Mouse (Mus musculus) myocyte (in vitro differentiated cells): Measurements from ENCODE around the gene Mterf4. TPM values are rescaled to one million over a fixed set of nuclear protein-coding genes. Genes with fewer than 3 reads are reported as not detected.
A peak's percentile ranks its signal among the peaks of the same experiment; 100 is the strongest.

Experiments used
- H3K27me3 ChIP-seq: one replicate; pipeline ENCODE4 v1.6.1; 2011; ENCODE audit not compliant: control insufficient read depth, insufficient read depth, insufficient read length
- H3K36me3 ChIP-seq: one replicate; pipeline ENCODE4 v1.6.1; 2011; ENCODE audit not compliant: control insufficient read depth, insufficient read depth
- H3K4me2 ChIP-seq: one replicate; pipeline ENCODE4 v1.6.1; 2011; ENCODE audit warnings: low read depth, control low read depth
- H3K4me3 ChIP-seq: one replicate; pipeline ENCODE4 v1.5.1; 2011; ENCODE audit warnings: mild to moderate bottlenecking, control low read depth, moderate library complexity
- H3K79me2 ChIP-seq: one replicate; pipeline ENCODE4 v1.6.1; 2011; ENCODE audit not compliant: control insufficient read depth, insufficient read depth
- H3ac ChIP-seq: one replicate; pipeline ENCODE4 v1.6.1; 2011; ENCODE audit not compliant: control insufficient read depth, insufficient read length
- CEBPB ChIP-seq: IDR thresholded peaks from 2 replicates; pipeline ENCODE4 v1.6.1; 2011; ENCODE audit warnings: mild to moderate bottlenecking, moderate library complexity; ENCODE audit not compliant: poor library complexity, insufficient read depth, severe bottlenecking
- E2F4 ChIP-seq: IDR thresholded peaks from one replicate; pipeline ENCODE4 v1.6.1; 2011; ENCODE audit warnings: mild to moderate bottlenecking, control low read depth, moderate library complexity; ENCODE audit not compliant: insufficient read depth
- MAX ChIP-seq: IDR thresholded peaks from one replicate; pipeline ENCODE4 v1.6.1; 2011; ENCODE audit warnings: low read depth, mild to moderate bottlenecking, control low read depth
- MYOD1 ChIP-seq, 3 experiments: IDR thresholded peaks; one replicate each; pipeline ENCODE4 v1.6.1; 2011; ENCODE audit warnings: control low read depth in 2 of 3, low read depth in 2 of 3, mild to moderate bottlenecking in 2 of 3, moderate library complexity in 1 of 3; ENCODE audit not compliant: insufficient read length in 2 of 3, control insufficient read depth in 1 of 3
- MYOG ChIP-seq, 3 experiments: IDR thresholded peaks; one replicate each; pipeline ENCODE4 v1.6.1; 2011; ENCODE audit warnings: control low read depth in 2 of 3, low read depth in 2 of 3, mild to moderate bottlenecking in 2 of 3; ENCODE audit not compliant: insufficient read length in 2 of 3, control insufficient read depth in 1 of 3, insufficient read depth in 1 of 3
- POLR2A ChIP-seq: IDR thresholded peaks from one replicate; pipeline ENCODE4 v1.6.1; 2011; ENCODE audit warnings: low read depth, mild to moderate bottlenecking, control low read depth, moderate library complexity; ENCODE audit not compliant: insufficient read length
- POLR2AphosphoS2 ChIP-seq: IDR thresholded peaks from one replicate; pipeline ENCODE4 v1.6.1; 2011; ENCODE audit warnings: low read depth, control low read depth; ENCODE audit not compliant: insufficient read length
- REST ChIP-seq: IDR thresholded peaks from one replicate; pipeline ENCODE4 v1.6.1; 2011; ENCODE audit warnings: mild to moderate bottlenecking, control low read depth, moderate library complexity; ENCODE audit not compliant: insufficient read depth, insufficient read length
- SRF ChIP-seq: IDR thresholded peaks from one replicate; pipeline ENCODE4 v1.6.1; 2011; ENCODE audit warnings: low read depth; ENCODE audit not compliant: control insufficient read depth, insufficient read length
- TCF12 ChIP-seq: IDR thresholded peaks from one replicate; pipeline ENCODE4 v1.6.1; 2011; ENCODE audit warnings: mild to moderate bottlenecking, control low read depth; ENCODE audit not compliant: poor library complexity, insufficient read depth, severe bottlenecking
- TCF3 ChIP-seq: IDR thresholded peaks from one replicate; pipeline ENCODE4 v1.6.1; 2011; ENCODE audit warnings: low read depth, control low read depth; ENCODE audit not compliant: insufficient read length
- USF1 ChIP-seq: IDR thresholded peaks from one replicate; pipeline ENCODE4 v1.6.1; 2011; ENCODE audit warnings: low read depth, mild to moderate bottlenecking, control low read depth, moderate library complexity
- polyA plus RNA-seq: library from polyadenylated mRNA; unstranded; fragments of >200 nt; fragmentation: generic; extraction: Trizol; gene quantifications from one replicate; pipeline ENCODE4 v1.2.1, GENCODE M21; 2012; ENCODE audit warnings: missing spikeins

The Mterf4 gene
- polyA plus RNA-seq, 1 experiment, result 16.5 TPM

- no peak overlapping the region for H3ac ChIP-seq
- no peaks in the 10 kb centered on the region for H3K79me2 ChIP-seq
- no peaks in the 10 kb centered on the region for H3K27me3 ChIP-seq
- TF ChIP-seq TCF12 (no peak), USF1 (no peak), POLR2A (no peak), CEBPB (no peak), SRF (no peak)
- no peak overlapping the region for H3K4me3 ChIP-seq
- H3K36me3 ChIP-seq, result no peaks in the 10 kb centered on the region
- H3K4me2 ChIP-seq, result no peak overlapping the region
Observed at GRCm38 (mm10) chr1:93270516-93271240, 35.0 kb downstream of the Mterf4 start.

DNA sequence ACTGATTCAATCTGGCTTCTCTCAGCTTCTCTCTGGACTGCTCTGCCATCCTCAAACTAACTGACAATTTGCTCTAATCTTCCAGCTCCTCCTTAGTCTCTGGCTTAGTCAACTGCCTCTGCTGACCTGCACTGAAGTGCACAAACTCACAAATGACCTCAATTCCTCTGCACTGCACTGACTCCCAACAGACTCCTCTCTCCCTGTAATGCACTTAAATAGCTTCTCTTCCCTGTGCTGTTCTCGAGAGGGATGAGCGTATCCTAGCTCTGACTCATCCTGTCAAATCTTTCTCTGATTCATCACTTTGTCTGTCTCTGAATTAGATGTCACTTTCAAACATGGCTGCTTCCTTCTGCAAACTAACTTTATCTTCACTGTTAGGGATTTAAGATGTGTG, 37.5 kb downstream of the Mterf4 start:
- Histone ChIP-seq H3K4me3 (no peak overlapping the region), H3K36me3 (no peaks in the 10 kb centered on the region), H3K79me2 (no peaks in the 10 kb centered on the region), H3ac (no peak overlapping the region), H3K27me3 (no peaks in the 10 kb centered on the region), H3K4me2 (no peak overlapping the region)
- TF ChIP-seq TCF12, result no peak

DNA sequence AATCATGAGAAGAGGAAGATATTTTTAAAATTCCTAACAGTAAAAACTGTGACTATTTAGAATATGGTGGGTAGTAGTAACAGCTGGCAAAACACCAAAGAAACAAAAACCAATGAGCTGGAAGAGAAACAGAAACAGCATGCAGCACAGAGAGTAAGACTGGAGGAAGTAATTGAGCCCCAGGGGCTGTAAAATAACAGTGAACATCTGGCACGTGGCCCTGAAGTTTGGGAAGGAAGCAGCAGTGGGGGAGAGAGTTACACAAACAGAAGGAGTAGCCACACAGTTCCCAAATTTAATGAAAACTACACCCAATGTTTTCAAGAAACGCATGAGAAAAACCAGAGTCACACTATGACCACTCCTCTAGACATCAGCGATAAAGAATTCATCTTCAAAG, 38.5 kb downstream of the Mterf4 start:
- no peak overlapping the region for H3K4me3 ChIP-seq
- no peaks in the 10 kb centered on the region for H3K36me3 ChIP-seq
- H3ac ChIP-seq, result no peak overlapping the region
- TF ChIP-seq TCF12 (no peak), MYOG (IDR thresholded peaks at IDR 0.05; ENCODE audit: control insufficient read depth in 1 of 3, insufficient read depth in 1 of 3, insufficient read length in 2 of 3, low read depth in 2 of 3) (no peak), MAX (no peak), REST (no peak), E2F4 (no peak), CEBPB (no peak)
- H3K4me2 ChIP-seq, result no peak overlapping the region
- H3K27me3 ChIP-seq, result no peaks in the 10 kb centered on the region
- H3K79me2 ChIP-seq, result no peaks in the 10 kb centered on the region

DNA sequence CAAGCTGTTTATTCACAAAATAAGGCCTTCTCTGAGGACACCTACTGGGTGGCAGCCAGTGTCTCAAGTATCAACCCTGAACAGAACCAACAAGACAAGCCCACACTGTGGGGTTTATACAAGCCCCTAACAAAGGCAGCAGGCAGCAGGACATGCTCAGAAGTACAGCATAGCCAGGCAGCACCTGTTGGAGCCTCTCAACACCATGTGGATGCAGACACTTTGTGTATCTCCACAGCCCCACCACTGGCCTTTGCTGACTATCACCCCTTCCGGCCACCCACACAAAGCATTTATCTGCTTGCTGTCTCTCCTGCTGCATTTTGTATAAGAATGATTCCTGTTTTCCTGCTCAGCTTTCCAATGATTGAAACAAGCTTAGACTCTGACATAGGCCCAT, 48.2 kb downstream of the Mterf4 start:
- H3K79me2 ChIP-seq, result no peaks in the 10 kb centered on the region
- H3K4me2 ChIP-seq, result no peak overlapping the region
- H3ac ChIP-seq, result no peak overlapping the region
- no peaks in the 10 kb centered on the region for H3K36me3 ChIP-seq
- no peak overlapping the region for H3K4me3 ChIP-seq
- no peaks in the 10 kb centered on the region for H3K27me3 ChIP-seq
- TF ChIP-seq MYOD1 (IDR thresholded peaks at IDR 0.05; ENCODE audit: control insufficient read depth in 1 of 3, insufficient read length in 2 of 3, low read depth in 2 of 3) (peak in 2 of 3 experiments; percentile 38 to 72), POLR2AphosphoS2 (no peak)

DNA sequence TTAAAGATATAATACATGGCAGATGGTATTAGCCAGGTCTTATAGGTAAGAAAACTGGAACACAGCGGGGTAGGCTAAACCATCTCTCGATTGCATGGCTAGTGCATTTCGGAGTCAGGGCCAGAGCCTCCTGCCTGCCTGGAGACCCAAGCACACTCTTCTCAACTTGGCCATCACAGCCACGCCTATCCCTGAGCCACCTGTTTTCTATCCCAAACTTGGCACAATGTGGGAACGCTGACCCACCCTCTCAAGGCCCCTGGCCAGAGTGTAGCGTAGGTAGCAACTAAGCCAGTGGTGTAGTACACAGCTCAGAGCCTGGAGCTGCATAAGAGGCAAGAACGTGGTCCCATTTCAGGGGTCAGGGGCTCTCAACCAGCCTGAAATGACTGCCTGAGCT, 50.0 kb downstream of the Mterf4 start:
- peaks cover 4% of the 10 kb centered on the region for H3K27me3 ChIP-seq
- no peak overlapping the region for H3ac ChIP-seq
- H3K36me3 ChIP-seq, result no peaks in the 10 kb centered on the region
- H3K4me3 ChIP-seq, result no peak overlapping the region
- no peak overlapping the region for H3K4me2 ChIP-seq
- H3K79me2 ChIP-seq, result no peaks in the 10 kb centered on the region
- TF ChIP-seq E2F4 (no peak), MYOG (IDR thresholded peaks at IDR 0.05; ENCODE audit: control insufficient read depth in 1 of 3, insufficient read depth in 1 of 3, insufficient read length in 2 of 3, low read depth in 2 of 3) (no peak), POLR2A (no peak), TCF12 (no peak), TCF3 (no peak), CEBPB (no peak), MYOD1 (IDR thresholded peaks at IDR 0.05; ENCODE audit: control insufficient read depth in 1 of 3, insufficient read length in 2 of 3, low read depth in 2 of 3) (no peak), SRF (no peak), MAX (no peak), REST (no peak), POLR2AphosphoS2 (no peak), USF1 (no peak)

GRCm38 (mm10) chr1:93252586-93252985, 53.1 kb downstream of the Mterf4 start:
- Histone ChIP-seq H3K36me3 (no peaks in the 10 kb centered on the region), H3K27me3 (peaks cover 4% of the 10 kb centered on the region), H3K79me2 (no peaks in the 10 kb centered on the region), H3K4me2 (no peak overlapping the region), H3K4me3 (no peak overlapping the region), H3ac (no peak overlapping the region)
- TF ChIP-seq MAX (no peak), MYOD1 (IDR thresholded peaks at IDR 0.05; ENCODE audit: control insufficient read depth in 1 of 3, insufficient read length in 2 of 3, low read depth in 2 of 3) (no peak), SRF (no peak), POLR2A (no peak)

Other genes with a start within 250 kb of the Mterf4 start
- gene Kif1a, start 204.0 kb downstream of the Mterf4 start, polyA plus RNA-seq, result 0.95 TPM
- gene Agxt, start 170.7 kb downstream of the Mterf4 start, polyA plus RNA-seq, result not detected
- 0.06 TPM for gene 2310007B03Rik, start 145.0 kb downstream of the Mterf4 start, polyA plus RNA-seq
- not detected for gene Crocc2, start 137.2 kb downstream of the Mterf4 start, polyA plus RNA-seq
- gene Sned1, start 70.1 kb downstream of the Mterf4 start, polyA plus RNA-seq, result 0.20 TPM
- 22.9 TPM for gene Ppp1r7, start 36.9 kb upstream of the Mterf4 start, polyA plus RNA-seq
- 2.7 TPM for gene Pask, start 37.6 kb upstream of the Mterf4 start, polyA plus RNA-seq
- not detected for gene Ano7, start 68.0 kb upstream of the Mterf4 start, polyA plus RNA-seq
- gene Hdlbp, start 172.9 kb upstream of the Mterf4 start, polyA plus RNA-seq, result 154 TPM
- 3.1 TPM for gene Farp2, start 206.2 kb upstream of the Mterf4 start, polyA plus RNA-seq